Mouse (Mus musculus) liver, embryonic 18 days (tissue): ENCODE results near the gene Vmn1r38. TPM values are rescaled to one million over a fixed set of nuclear protein-coding genes. Genes with fewer than 3 reads are reported as not detected.

Experiments used
- polyA plus RNA-seq: library from polyadenylated mRNA; depleted of rRNA; stranded (reverse); fragments of >200 nt; gene quantifications from 2 replicates; pipeline ENCODE4 v1.2.3, GENCODE M21; 2012; rRNA removed

Gene Vmn1r38
- not detected in 2 replicates for polyA plus RNA-seq

DNA sequence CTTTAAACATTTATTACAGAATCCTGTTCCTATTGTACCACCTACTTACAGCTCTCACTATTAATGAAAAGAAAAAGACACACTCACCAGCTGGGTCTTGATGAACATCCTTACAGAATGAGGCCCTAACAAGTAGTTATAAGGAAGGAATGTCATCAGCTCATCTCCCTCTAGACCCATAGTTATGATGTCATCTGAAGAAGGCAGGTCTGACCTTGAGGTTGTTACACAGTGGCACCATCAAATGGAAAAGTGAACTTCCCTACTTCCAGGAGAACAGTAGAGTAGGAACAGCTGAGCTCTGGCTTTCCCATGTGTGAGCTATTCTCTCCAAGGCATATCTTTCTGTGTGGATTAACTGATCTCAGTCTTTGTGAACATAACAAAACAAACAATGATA is at the start of gene Vmn1r38:
Vmn1r38 (minus strand) TSS at position 101 of the 400 bp plus-strand sequence.

GRCm38 (mm10) chr6:66810509-66810908 is 28.1 kb upstream of the Vmn1r38 start, which contains the start of gene Vmn1r39:
Vmn1r39 (minus strand) TSS chr6:66810609.

GRCm38 (mm10) chr6:66729082-66729481 is 53.3 kb downstream of the Vmn1r38 start, which contains the start of gene Vmn1r37:
Vmn1r37 (plus strand) TSS chr6:66729382.

Other genes with a start within 250 kb of the Vmn1r38 start
- 24.2 and 27.3 TPM in 2 replicates for gene Mad2l1, start 247.2 kb downstream of the Vmn1r38 start, polyA plus RNA-seq
- not detected in 2 replicates for gene Vmn1r32, start 222.5 kb downstream of the Vmn1r38 start, polyA plus RNA-seq
- gene Vmn1r33, start 164.3 kb downstream of the Vmn1r38 start, polyA plus RNA-seq = not detected in 2 replicates
- gene Vmn1r34, start 138.7 kb downstream of the Vmn1r38 start, polyA plus RNA-seq = not detected in 2 replicates
- not detected in 2 replicates for gene Vmn1r35, start 96.7 kb downstream of the Vmn1r38 start, polyA plus RNA-seq
- not detected in 2 replicates for gene Vmn1r36, start 63.5 kb downstream of the Vmn1r38 start, polyA plus RNA-seq
- gene Vmn1r37, start 53.2 kb downstream of the Vmn1r38 start, polyA plus RNA-seq = not detected in 2 replicates
- not detected in 2 replicates for gene Vmn1r39, start 28.0 kb upstream of the Vmn1r38 start, polyA plus RNA-seq
- gene Gng12, start 113.8 kb upstream of the Vmn1r38 start, polyA plus RNA-seq = 26.0 and 26.9 TPM in 2 replicates